Mouse (Mus musculus): Measurements from ENCODE around the gene Vps29.

DNA sequence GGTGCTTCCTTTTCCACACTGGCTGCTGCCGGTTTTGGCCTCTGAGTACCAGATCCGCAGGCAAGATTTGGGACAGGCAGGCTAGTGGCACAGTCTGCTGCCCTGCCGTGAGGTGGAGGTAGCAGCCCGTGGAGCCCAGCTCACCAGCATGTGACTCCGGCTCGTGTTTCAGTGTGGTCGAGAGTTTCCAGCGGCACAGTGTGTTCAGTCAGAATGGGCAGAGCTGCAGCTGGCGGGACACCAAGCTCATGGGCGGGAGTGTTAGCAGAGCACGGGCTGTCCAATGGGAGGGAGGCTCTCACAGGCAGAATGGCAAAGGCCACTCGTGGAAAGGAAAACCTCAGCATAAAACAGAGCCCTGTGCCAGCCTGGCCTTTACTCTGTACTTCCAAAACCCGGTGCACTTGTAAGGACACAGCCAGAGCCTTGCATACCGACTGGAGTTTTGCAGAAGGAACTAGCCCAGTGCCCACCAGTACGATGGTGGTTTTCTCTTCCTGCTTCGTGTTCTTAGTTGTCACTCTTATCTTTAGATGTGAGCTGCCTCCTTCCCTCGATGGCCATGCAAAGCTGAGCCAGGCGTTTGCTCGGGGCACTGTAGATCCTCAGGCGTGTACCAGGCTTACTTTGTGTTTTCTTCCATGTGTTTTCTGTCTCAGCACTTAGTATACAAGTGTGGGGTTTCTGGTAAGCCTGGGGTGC lies 39.1 kb upstream of the Vps29 start:
- TF ChIP-seq CTCF (IDR thresholded peaks at IDR 0.05; ENCODE audit: control insufficient read depth, insufficient read depth, insufficient read length) (peak; percentile 10), CEBPB (IDR thresholded peaks at IDR 0.05; ENCODE audit: low read depth) (no peak), USF1 (IDR thresholded peaks at IDR 0.05; ENCODE audit: low read depth) (peak; percentile 61), MAX (IDR thresholded peaks at IDR 0.05) (peak; percentile 34), FOSL1 (IDR thresholded peaks at IDR 0.05; ENCODE audit: insufficient read depth, low read length, poor library complexity, severe bottlenecking) (no peak)
